Mouse (Mus musculus): Measurements from ENCODE around the gene Actn4. TPM values are rescaled to one million over a fixed set of nuclear protein-coding genes. Genes with fewer than 3 reads are reported as not detected.
"Not testable (repeated sequence)": the region's sequence is repeated elsewhere in the genome, so short reads cannot be mapped to it uniquely, and the experiment has no call there.

Actn4 gene
- polyA plus RNA-seq, 1 experiment = 465 TPM

- no peak overlapping the region for H3ac ChIP-seq (ENCODE audit: control insufficient read depth, insufficient read length, low read depth)
Observed at GRCm38 (mm10) chr7:28870901-28871664, 91.1 kb downstream of the Actn4 start.

GRCm38 (mm10) chr7:28867508-28868340, 94.4 kb downstream of the Actn4 start:
- TF ChIP-seq CTCF (IDR thresholded peaks at IDR 0.05; ENCODE audit: control insufficient read depth, insufficient read depth, insufficient read length) = peak; percentile 66
- H3K4me3 ChIP-seq (ENCODE audit: insufficient read depth, poor library complexity, severe bottlenecking) = not testable (repeated sequence)

More at GRCm38 (mm10) chr7:28870901-28871664, 91.1 kb downstream of the Actn4 start:
- Histone ChIP-seq H3K79me3 (ENCODE audit: low read depth) (no peaks in the 10 kb centered on the region), H3K27me3 (ENCODE audit: control insufficient read depth, insufficient read depth, insufficient read length) (no peaks in the 10 kb centered on the region), H3K4me3 (ENCODE audit: insufficient read depth, poor library complexity, severe bottlenecking) (no peak overlapping the region), H3K36me3 (ENCODE audit: control insufficient read depth, insufficient read depth) (no peaks in the 10 kb centered on the region), H3K79me2 (ENCODE audit: control insufficient read depth, insufficient read depth) (no peaks in the 10 kb centered on the region)
- TF ChIP-seq FOSL1 (IDR thresholded peaks at IDR 0.05; ENCODE audit: insufficient read depth, low read length, poor library complexity, severe bottlenecking) (no peak), CTCF (IDR thresholded peaks at IDR 0.05; ENCODE audit: control insufficient read depth, insufficient read depth, insufficient read length) (no peak), MAX (IDR thresholded peaks at IDR 0.05) (no peak), USF1 (IDR thresholded peaks at IDR 0.05; ENCODE audit: low read depth) (no peak), MYOD1 (IDR thresholded peaks at IDR 0.05; ENCODE audit: control insufficient read depth, insufficient read length, low read depth) (no peak), MYOG (IDR thresholded peaks at IDR 0.05; ENCODE audit: control insufficient read depth, extremely low read depth, insufficient read length) (no peak), CEBPB (IDR thresholded peaks at IDR 0.05; ENCODE audit: low read depth) (no peak)

GRCm38 (mm10) chr7:28866769-28867507, 95.2 kb downstream of the Actn4 start:
- H3K36me3 ChIP-seq (ENCODE audit: control insufficient read depth, insufficient read depth) = no peaks in the 10 kb centered on the region
- no peak overlapping the region for H3ac ChIP-seq (ENCODE audit: control insufficient read depth, insufficient read length, low read depth)
- no peaks in the 10 kb centered on the region for H3K79me3 ChIP-seq (ENCODE audit: low read depth)
- no peaks in the 10 kb centered on the region for H3K79me2 ChIP-seq (ENCODE audit: control insufficient read depth, insufficient read depth)
- H3K27me3 ChIP-seq (ENCODE audit: control insufficient read depth, insufficient read depth, insufficient read length) = no peaks in the 10 kb centered on the region
- TF ChIP-seq MAX (IDR thresholded peaks at IDR 0.05) (no peak), CEBPB (IDR thresholded peaks at IDR 0.05; ENCODE audit: low read depth) (no peak), MYOG (IDR thresholded peaks at IDR 0.05; ENCODE audit: control insufficient read depth, extremely low read depth, insufficient read length) (no peak), USF1 (IDR thresholded peaks at IDR 0.05; ENCODE audit: low read depth) (no peak), MYOD1 (IDR thresholded peaks at IDR 0.05; ENCODE audit: control insufficient read depth, insufficient read length, low read depth) (no peak), FOSL1 (IDR thresholded peaks at IDR 0.05; ENCODE audit: insufficient read depth, low read length, poor library complexity, severe bottlenecking) (no peak), CTCF (IDR thresholded peaks at IDR 0.05; ENCODE audit: control insufficient read depth, insufficient read depth, insufficient read length) (no peak)
- no peak overlapping the region for H3K4me3 ChIP-seq (ENCODE audit: insufficient read depth, poor library complexity, severe bottlenecking)

More at GRCm38 (mm10) chr7:28867508-28868340, 94.4 kb downstream of the Actn4 start:
- not testable (repeated sequence) for H3K79me2 ChIP-seq (ENCODE audit: control insufficient read depth, insufficient read depth); H3ac ChIP-seq (ENCODE audit: control insufficient read depth, insufficient read length, low read depth); H3K36me3 ChIP-seq (ENCODE audit: control insufficient read depth, insufficient read depth); H3K27me3 ChIP-seq (ENCODE audit: control insufficient read depth, insufficient read depth, insufficient read length); H3K79me3 ChIP-seq (ENCODE audit: low read depth)

- Histone ChIP-seq H3K27me3 (ENCODE audit: control insufficient read depth, insufficient read depth, insufficient read length) (no peaks in the 10 kb centered on the region), H3K36me3 (ENCODE audit: control insufficient read depth, insufficient read depth) (no peaks in the 10 kb centered on the region), H3ac (ENCODE audit: control insufficient read depth, insufficient read length, low read depth) (no peak overlapping the region), H3K79me3 (ENCODE audit: low read depth) (no peaks in the 10 kb centered on the region), H3K79me2 (ENCODE audit: control insufficient read depth, insufficient read depth) (no peaks in the 10 kb centered on the region), H3K4me3 (ENCODE audit: insufficient read depth, poor library complexity, severe bottlenecking) (no peak overlapping the region)
- TF ChIP-seq MYOD1 (IDR thresholded peaks at IDR 0.05; ENCODE audit: control insufficient read depth, insufficient read length, low read depth) (no peak), MAX (IDR thresholded peaks at IDR 0.05) (no peak), FOSL1 (IDR thresholded peaks at IDR 0.05; ENCODE audit: insufficient read depth, low read length, poor library complexity, severe bottlenecking) (no peak), USF1 (IDR thresholded peaks at IDR 0.05; ENCODE audit: low read depth) (no peak), CEBPB (IDR thresholded peaks at IDR 0.05; ENCODE audit: low read depth) (no peak), CTCF (IDR thresholded peaks at IDR 0.05; ENCODE audit: control insufficient read depth, insufficient read depth, insufficient read length) (no peak), MYOG (IDR thresholded peaks at IDR 0.05; ENCODE audit: control insufficient read depth, extremely low read depth, insufficient read length) (no peak)
Observed at GRCm38 (mm10) chr7:28865481-28866300, 96.4 kb downstream of the Actn4 start.

GRCm38 (mm10) chr7:28864288-28864750, 97.8 kb downstream of the Actn4 start:
- Histone ChIP-seq H3ac (ENCODE audit: control insufficient read depth, insufficient read length, low read depth) (no peak overlapping the region), H3K79me2 (ENCODE audit: control insufficient read depth, insufficient read depth) (no peaks in the 10 kb centered on the region), H3K4me3 (ENCODE audit: insufficient read depth, poor library complexity, severe bottlenecking) (no peak overlapping the region), H3K79me3 (ENCODE audit: low read depth) (no peaks in the 10 kb centered on the region), H3K27me3 (ENCODE audit: control insufficient read depth, insufficient read depth, insufficient read length) (no peaks in the 10 kb centered on the region), H3K36me3 (ENCODE audit: control insufficient read depth, insufficient read depth) (no peaks in the 10 kb centered on the region)
- no peak for TF ChIP-seq MAX (IDR thresholded peaks at IDR 0.05)
- no peak for TF ChIP-seq FOSL1 (IDR thresholded peaks at IDR 0.05; ENCODE audit: insufficient read depth, low read length, poor library complexity, severe bottlenecking)
- no peak for TF ChIP-seq USF1 (IDR thresholded peaks at IDR 0.05; ENCODE audit: low read depth)
- TF ChIP-seq CEBPB (IDR thresholded peaks at IDR 0.05; ENCODE audit: low read depth) = no peak
- no peak for TF ChIP-seq MYOD1 (IDR thresholded peaks at IDR 0.05; ENCODE audit: control insufficient read depth, insufficient read length, low read depth)
- TF ChIP-seq CTCF (IDR thresholded peaks at IDR 0.05; ENCODE audit: control insufficient read depth, insufficient read depth, insufficient read length) = no peak
- no peak for TF ChIP-seq MYOG (IDR thresholded peaks at IDR 0.05; ENCODE audit: control insufficient read depth, extremely low read depth, insufficient read length)
